Mouse (Mus musculus): ENCODE data around the gene Abhd14a. TPM values are rescaled to one million over a fixed set of nuclear protein-coding genes. Genes with fewer than 3 reads are reported as not detected.

Abhd14a gene
- total RNA-seq, 2 experiments from 2014 or later: 18.6 to 56.0 TPM

DNA sequence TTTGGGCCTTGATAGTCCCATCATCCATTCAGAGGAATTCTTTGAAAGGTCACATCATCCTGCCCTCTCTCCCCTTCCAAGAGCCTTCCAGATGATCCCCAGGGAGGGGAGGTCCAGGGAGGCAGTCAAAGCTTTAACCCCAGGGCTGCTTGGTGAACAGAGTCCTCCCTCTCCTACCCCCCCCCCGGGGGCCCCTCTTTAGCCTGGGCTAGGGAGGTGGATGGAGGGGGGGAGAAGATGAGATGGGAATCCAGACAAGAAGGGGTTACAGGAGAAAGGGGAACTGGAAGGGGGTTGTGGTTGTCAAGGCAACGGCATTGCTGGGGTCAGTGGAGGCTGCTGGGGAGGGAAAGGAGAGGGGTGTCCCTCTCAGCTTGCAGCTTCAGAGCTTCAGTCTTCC lies 26.9 kb downstream of the Abhd14a start:
- no peak for ATAC-seq (replicated peaks; ENCODE audit: low FRiP score, low TSS enrichment, poor library complexity, severe bottlenecking)

DNA sequence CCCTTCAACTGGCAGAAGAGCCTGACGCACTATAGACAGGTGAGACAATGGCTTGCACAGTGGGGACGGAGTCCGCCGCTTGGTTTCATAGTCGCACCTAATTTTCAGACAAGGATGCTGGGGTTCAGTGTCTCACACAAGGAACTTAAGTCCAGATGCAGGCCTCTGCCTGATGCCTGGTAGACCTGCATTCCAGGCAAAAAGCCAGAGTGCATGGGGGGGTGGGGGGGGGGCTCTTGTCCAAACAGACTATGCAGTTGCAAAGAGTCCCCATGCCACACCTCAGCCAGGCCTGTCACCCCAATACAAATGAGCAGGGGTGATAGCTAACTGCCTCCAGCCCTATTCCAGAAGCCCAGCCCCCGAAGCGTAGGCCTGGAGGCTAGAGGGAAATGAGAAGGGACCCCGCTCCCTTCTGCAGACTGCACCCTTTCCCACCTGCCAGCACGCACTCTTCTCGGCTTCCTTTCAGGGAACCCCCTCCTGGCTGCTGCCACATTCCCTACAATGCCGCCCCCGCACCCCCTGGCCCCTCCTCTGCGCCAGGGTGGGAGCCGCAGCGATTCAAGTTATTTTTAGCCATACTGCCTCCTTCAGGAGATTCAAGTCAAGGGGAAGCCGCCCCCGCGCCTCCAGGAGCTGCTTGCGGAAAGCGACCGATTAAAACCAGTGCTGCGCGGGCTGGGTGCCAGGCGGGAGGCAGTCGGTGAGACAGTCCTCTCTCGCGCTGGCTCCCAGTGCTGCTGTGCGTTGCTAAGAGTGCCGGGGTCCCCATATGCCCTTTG lies 29.4 kb downstream of the Abhd14a start:
- peak; percentile 70 for ATAC-seq (replicated peaks; ENCODE audit: low FRiP score, low TSS enrichment, poor library complexity, severe bottlenecking)

DNA sequence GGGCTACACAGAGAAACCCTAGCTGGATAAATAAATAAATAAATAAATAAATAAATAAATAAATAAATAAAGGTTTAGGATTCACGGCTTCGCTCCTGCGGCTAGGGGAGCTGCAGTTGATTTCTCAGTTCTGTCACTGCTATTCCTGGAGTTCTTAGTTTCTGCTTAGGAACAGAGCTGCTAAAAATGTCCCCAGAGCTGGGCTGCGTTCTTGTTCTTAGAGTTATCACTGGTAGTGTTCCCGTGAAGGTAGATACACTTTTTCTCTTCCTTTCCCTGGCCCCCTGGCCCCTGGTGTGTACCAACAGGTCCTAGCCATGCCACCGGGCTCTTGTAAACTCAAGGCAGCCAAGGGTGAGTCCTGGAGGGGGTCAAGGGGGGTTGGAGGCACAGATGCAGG lies 30.7 kb downstream of the Abhd14a start:
- no peak for ATAC-seq (replicated peaks; ENCODE audit: low FRiP score, low TSS enrichment, poor library complexity, severe bottlenecking)

DNA sequence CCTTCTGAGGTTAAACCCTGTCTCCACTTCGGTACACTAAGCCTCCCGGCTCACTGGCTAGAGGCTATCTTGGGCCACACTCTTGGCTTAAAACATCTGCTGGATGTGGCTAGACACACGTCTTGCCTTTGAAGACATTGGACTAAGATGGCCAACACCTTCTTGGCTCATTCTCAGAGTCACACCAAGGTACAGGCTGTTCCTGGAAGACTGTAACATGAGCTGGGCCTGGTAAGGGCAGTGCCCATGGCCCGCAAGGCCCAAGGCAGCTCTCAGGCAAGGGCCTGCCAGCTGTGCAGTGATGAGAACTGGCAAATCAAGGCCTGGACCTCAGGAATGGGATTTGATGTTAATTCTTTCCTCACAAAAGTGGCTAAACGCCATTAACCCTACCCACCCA lies 33.9 kb downstream of the Abhd14a start:
- no peak for ATAC-seq (replicated peaks; ENCODE audit: low FRiP score, low TSS enrichment, poor library complexity, severe bottlenecking)

DNA sequence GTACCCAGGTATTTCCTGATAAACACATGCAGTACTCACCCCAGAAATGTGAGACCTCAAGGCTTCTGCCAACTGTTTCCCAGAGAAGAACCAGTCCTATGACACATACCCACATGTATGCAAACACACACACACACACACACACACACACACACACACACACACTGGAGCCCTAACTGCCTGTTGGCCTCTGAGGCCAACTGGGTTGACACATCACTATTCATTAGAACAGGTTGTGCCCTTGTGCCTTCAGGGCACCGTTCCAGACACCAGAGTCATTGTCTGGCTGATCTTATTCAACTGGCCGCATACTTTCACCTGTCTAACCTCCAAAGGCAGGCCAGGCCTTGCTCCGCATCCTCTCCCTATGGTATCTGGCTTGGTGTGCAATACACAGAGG lies 35.3 kb downstream of the Abhd14a start:
- ATAC-seq (replicated peaks; ENCODE audit: low FRiP score, low TSS enrichment, poor library complexity, severe bottlenecking): no peak

DNA sequence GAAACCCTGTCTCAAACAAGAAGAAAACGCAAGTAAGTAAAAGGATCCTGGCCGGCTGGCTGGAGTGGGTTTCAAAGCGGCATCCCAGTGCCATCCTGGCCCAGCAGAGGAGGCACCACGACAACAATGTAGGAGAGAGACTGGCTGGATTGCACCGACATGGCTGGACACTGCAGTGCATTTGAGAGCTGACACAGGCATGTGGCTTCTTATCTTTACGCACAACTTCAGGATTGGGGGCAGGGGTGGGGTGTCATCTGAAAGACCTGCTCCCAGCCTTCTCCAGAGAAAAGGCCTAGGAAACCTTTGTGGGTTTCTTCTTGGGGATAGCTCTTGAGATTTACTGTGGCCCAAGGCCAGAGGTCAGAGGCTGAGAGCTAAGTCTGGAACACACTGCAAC lies 35.7 kb downstream of the Abhd14a start:
- peak; percentile 45 for ATAC-seq (replicated peaks; ENCODE audit: low FRiP score, low TSS enrichment, poor library complexity, severe bottlenecking)

DNA sequence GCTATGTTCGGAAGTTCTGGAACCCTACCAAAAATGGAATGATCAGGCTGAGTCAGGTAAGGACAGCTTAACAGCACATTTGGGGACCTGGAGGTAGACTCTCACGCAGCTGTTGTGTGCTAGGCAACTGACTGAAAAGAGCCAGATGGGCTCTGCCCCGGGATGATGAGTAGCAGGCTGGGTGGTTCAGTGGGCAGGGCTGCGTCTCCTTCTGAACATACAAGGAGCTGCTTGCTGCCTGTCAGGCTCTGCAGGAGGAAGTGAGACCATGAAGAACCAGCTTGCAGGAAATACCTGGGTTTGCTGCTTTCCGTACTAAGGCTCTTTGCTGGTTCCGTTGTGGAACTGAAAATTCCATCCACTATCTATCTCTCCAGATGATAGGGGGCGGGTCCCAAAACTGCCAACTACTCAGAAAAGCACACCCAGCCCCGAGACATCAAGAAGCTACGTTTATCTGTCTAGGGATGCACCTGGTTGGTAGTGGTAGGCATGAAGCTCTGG lies 36.3 kb downstream of the Abhd14a start:
- ATAC-seq (replicated peaks; ENCODE audit: low FRiP score, low TSS enrichment, poor library complexity, severe bottlenecking): peak; percentile 87

DNA sequence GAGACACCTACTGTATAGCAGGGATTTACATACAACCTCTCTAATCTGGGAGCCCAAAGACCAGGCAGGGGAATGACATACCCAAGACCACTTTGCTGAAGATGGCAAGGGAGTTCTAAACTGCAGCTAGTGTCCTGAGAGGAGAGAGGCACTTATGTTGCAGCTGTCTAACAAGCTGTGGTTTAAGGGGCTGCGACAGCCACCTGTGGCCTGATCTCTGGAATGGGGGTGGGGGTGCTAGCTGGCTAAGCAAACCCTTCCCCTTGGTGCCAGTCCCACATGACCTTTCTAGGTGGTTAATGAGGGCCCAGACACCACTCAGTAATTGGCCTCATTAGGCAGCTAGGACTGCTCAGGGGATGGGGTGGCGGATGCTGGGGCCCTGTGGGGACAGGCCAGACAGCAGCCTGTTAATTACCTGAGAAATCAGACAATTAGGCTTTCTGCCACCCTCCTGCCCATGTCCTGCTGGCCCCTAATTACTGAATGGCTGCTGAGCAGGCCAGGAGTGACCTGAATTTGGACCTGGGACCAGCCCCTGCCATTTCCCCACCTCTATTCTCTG lies 37.3 kb downstream of the Abhd14a start:
- ATAC-seq (replicated peaks; ENCODE audit: low FRiP score, low TSS enrichment, poor library complexity, severe bottlenecking): no peak

DNA sequence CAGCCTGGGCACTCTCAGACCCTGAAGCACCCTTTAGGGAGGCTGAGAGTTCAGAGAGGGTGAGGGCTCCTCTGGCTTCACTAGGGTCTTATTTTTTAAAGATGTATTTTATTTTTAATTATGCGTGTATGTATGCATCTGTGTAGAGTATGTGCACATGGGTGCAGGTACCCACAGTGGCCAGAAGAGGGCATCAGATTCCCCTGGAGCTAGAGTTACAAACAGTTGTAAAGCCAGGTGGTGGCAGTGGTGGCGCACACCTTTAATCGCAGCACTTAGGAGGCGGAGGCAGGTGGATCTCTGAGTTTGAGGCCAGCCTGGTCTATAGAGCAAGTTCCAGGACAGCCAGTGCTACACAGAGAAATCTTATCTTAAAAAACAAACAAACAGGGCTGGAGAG lies 38.4 kb downstream of the Abhd14a start:
- ATAC-seq (replicated peaks; ENCODE audit: low FRiP score, low TSS enrichment, poor library complexity, severe bottlenecking): no peak

DNA sequence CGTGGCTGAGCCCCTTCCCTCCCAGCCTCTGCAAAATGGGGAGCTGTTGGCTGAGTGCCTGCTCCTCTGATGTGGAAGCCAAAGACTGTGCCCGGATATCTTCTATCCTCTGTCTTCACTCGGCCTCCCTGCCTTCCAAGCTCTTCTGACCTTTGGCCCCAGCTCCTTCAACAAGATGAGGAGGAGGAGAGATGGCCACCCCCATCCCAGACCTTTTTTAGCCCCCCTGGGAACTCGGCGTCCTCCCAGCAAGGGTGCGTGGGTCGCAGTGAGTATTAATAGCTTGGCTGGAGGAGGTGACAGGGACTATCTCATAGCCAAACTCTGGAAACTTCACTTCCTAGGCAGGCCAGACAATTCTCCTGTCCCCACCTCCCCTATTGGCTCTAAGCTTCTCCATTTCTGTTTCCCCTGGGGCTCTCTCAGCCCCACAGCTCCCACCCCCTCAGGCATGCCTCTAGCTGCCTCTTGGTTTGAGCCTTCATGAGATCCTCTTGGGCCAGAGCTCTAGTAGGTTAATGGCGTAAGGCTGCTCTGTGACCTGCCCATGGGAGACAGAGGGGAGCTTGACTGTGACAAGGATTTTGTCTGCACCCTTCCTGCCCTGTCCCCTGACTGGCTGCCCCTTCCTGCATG lies 40.9 kb downstream of the Abhd14a start:
- ATAC-seq (replicated peaks; ENCODE audit: low FRiP score, low TSS enrichment, poor library complexity, severe bottlenecking): no peak

DNA sequence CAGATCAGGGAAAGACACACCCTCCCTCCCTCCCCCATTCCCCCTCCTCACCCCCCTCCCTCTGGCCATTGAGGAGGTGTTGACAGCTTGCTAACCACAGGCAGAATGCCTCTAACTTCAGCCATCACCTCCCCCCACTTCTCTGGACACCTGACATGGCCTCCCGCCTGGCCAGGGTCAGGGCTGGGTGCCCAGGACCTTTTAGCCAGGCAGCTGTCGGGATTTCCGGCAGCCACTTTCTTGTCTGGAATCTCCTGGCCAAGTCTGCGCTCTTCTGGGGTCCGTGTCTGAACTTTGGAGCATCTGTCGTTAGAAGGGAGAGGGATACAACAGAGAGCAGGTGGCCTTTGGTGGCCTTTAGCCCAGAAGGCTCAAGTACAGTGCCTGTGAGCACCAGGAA lies 42.2 kb downstream of the Abhd14a start:
- ATAC-seq (replicated peaks; ENCODE audit: low FRiP score, low TSS enrichment, poor library complexity, severe bottlenecking): no peak

DNA sequence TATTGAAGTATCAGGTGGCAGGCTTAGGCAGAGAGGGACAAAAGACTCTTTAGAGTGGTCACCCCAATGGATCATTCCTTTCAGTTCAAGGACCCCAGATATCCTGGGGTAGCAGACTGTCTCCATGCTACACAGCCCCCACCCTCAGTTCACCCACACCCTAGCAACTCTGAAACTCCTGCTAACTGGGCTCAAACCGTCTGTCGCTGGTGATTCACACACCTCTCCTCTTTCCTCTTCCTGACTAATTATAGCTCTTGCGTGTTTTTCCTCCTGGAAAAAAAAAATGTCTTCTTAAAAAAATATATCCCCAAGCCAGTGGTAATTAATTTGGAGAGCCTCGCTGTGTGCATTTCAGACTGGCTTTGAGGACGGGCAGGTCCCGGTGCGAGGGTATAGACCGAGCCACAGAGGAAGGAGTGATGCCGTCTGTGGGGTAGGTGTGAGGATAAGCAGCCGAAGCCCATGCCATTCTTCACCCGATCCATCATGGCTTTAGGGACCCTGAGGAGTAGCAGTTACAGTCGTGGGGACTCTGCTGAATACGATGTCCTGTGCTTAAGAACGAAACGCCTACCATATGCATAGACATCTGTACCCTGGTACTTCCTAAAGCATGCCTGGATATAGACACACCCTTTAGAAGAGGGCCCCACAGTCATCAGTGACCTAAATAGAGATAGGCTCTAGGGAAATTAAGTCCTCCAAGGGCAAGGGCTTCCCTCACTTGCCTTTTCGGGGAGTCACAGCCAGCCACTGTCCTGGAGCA lies 44.7 kb downstream of the Abhd14a start:
- no peak for ATAC-seq (replicated peaks; ENCODE audit: low FRiP score, low TSS enrichment, poor library complexity, severe bottlenecking)

DNA sequence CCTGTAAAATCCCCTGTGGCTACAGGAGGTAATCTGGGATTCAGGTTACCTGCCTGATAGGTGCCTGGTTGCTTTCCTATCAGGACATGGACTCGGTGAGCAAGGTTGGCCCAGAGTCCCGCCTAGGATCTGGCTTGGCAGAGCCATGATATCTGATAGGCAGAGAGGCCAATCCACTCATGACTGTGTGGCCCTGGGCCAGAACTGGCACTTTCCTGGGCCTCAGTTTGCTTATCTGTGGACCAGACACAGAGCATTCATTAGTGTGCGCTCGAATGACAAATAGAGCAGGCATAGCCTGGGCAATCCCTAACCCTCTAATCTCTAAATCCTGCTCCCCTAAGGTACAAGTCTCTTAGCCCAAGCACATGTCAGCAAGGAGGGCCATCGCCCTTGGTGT lies 45.3 kb downstream of the Abhd14a start:
- ATAC-seq (replicated peaks; ENCODE audit: low FRiP score, low TSS enrichment, poor library complexity, severe bottlenecking): peak; percentile 82

DNA sequence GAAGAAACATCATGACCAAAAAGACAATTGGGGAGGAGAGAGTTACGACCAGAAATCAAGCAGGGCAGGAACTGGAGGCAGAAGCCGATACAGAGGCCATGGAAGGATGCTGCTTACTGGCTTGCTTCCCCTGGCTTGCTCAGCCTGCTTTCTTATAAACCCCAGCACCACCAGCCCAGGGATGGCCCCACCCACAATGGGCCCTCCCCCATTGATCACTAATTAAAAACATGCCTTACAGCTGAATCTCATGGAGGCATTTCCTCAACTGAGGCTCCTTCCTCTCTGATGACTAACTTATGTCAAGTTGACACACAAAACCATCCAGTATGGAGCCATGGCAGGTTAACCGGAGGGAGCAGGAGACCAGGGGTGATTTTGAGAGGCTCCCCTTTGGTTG lies 47.7 kb downstream of the Abhd14a start:
- no peak for ATAC-seq (replicated peaks; ENCODE audit: low FRiP score, low TSS enrichment, poor library complexity, severe bottlenecking)

DNA sequence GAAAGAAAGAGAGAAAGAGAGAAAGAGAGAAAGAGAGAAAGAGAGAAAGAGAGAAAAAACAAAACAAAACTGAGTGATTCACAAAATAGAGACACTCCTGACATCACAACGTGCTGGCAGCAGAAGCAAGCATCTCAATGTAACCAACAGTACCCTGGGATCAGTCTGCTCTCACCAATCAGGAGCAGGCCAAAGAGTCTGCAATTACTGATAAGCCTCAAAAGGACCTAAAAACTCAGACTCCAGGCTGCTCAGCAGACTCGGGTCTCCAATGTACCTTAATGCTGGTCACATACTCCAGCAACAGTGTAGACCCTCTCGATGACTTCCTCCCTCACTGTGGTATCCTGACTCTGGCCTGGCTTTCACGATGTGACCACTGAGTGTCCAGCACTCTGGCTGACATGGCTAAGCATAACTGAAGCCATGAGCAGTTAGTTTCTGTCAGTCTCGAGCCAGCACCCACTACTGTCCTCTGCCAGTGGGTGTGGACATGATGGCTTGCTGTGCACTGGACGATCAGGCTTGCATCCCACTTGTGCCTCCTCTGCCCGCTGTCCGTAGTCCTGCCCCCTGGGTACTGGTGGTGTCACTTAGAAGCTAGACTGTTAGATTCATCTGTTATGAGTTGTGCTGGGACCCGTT lies 48.7 kb downstream of the Abhd14a start:
- ATAC-seq (replicated peaks; ENCODE audit: low FRiP score, low TSS enrichment, poor library complexity, severe bottlenecking): peak; percentile 81

DNA sequence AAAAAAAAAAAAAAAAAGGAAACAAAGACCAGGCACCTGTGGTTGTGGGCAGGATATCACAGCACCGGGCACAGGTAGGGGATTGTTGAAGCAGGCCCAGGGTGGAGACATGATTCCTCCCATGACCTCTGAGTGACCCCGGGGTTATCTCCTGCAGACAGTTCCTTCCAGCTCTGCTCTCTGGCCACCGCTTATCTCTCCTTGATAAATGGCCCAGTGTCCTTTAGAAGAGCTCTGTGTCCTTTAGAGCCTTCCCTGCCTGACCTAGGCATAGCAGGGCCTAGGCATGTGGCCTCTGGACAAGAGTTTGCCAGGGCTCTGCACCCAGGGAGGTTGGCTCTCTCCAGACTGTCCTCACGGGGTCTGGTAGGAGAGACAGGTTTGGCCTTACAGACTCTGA lies 49.7 kb downstream of the Abhd14a start:
- ATAC-seq (replicated peaks; ENCODE audit: low FRiP score, low TSS enrichment, poor library complexity, severe bottlenecking): no peak

DNA sequence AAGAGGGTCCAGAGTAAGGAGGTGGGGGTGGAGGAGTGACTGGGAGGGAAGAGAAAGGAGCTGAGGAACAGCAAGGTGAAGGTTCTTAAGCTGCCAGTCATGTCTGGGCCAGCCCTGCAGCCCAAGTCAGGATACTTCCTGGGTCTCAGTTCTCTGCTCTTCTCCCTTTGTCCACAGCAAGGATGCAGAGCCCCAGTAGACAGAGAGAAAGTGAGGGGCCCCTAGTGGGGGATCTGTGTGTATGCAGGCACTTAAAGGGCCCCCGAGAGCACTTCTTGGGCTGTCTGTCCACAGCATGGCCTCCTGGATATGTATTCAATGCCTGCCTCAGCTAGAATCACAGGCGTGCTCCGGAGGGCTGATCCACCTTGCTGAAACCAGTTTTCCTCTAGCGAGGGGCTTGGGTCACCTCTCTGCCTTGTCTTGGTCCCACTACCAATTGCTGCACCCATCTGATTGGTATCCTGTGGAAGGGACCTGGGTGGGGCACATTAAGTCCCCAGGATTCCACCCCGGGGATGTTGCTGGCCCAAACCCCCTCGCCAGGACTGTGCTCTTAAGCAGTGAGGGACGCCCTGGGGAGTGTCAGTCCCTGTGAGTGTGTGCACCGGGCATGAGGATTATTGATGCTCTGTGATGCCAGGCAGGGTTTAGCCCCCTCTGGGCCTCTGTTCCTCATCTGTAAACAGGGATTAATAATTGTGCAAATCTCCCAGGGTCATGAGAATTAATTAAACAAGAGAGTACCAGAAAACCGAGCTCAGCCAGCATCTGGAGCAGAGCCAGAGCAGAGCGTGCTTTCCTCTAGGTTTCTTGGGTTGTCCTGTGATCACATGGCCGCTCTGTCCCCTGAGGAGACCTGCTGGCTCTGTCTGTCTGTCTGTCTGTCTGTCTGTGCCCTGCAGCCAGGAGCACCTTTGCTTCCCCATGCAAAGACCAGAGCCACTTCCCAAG lies 52.6 kb downstream of the Abhd14a start:
- ATAC-seq (replicated peaks; ENCODE audit: low FRiP score, low TSS enrichment, poor library complexity, severe bottlenecking): peak; percentile 69

DNA sequence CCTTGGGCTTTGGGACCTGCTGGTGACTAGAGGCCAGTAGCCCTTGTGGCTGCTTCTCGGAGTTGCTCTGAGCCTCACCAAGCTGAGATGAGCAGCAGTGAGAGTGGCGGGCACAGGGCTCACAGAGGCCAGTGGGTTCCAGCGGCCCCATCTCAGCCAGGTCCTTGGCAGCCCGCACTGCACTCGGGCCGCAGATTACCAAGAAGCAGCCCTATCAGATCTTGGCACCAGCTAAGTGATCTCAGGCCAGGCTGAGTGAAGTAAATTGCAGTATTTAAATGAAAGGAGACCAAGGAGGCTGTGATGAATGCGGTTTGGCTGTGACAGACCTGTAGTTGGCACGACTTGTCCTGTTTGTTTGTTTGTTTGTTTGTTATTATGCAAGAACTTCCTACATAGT lies 53.9 kb downstream of the Abhd14a start:
- ATAC-seq (replicated peaks; ENCODE audit: low FRiP score, low TSS enrichment, poor library complexity, severe bottlenecking): peak; percentile 52

Measured in megakaryocyte-erythroid progenitor cell, adult 5-6 weeks (primary cell).